Mouse (Mus musculus): ENCODE measurements around the gene Pcolce2. TPM values are rescaled to one million over a fixed set of nuclear protein-coding genes. Genes with fewer than 3 reads are reported as not detected.

Gene Pcolce2
- polyA plus RNA-seq, 1 experiment from 2014 or later: 3.3 TPM

- H3K4me1 ChIP-seq: no peaks in the 10 kb centered on the region
- no peaks in the 10 kb centered on the region for H3K9me3 ChIP-seq (replicated peaks)
- H3K4me2 ChIP-seq: no peak overlapping the region
- H3K4me3 ChIP-seq (replicated peaks): no peak overlapping the region
- no peak overlapping the region for H3K9ac ChIP-seq (replicated peaks)
- H3K27ac ChIP-seq (replicated peaks): no peak overlapping the region
- H3K27me3 ChIP-seq (replicated peaks): no peaks in the 10 kb centered on the region
- H3K36me3 ChIP-seq: no peaks in the 10 kb centered on the region
- ATAC-seq (ENCODE audit: low FRiP score): no peak
- 96% methylated on average over 5 of the region's 5 CpGs for WGBS
Observed at GRCm38 (mm10) chr9:95654356-95654755, 17.0 kb downstream of the Pcolce2 start.

- 90% methylated on average over 2 of the region's 2 CpGs for WGBS
- H3K4me3 ChIP-seq (replicated peaks): no peak overlapping the region
Observed at GRCm38 (mm10) chr9:95657941-95658340, 20.5 kb downstream of the Pcolce2 start.

GRCm38 (mm10) chr9:95664290-95664989, 27.0 kb downstream of the Pcolce2 start:
- Histone ChIP-seq H3K4me1 (peaks cover 14% of the 10 kb centered on the region), H3K4me3 (replicated peaks) (no peak overlapping the region), H3K4me2 (no peak overlapping the region), H3K36me3 (no peaks in the 10 kb centered on the region), H3K9me3 (replicated peaks) (no peaks in the 10 kb centered on the region), H3K9ac (replicated peaks) (no peak overlapping the region), H3K27me3 (replicated peaks) (no peaks in the 10 kb centered on the region), H3K27ac (replicated peaks) (no peak overlapping the region)
- no peak; the same call in 1 of the 2 replicates for ATAC-seq (ENCODE audit: low FRiP score)
- 40% methylated on average over 10 of the region's 10 CpGs for WGBS

More at GRCm38 (mm10) chr9:95657941-95658340, 20.5 kb downstream of the Pcolce2 start:
- Histone ChIP-seq H3K9me3 (replicated peaks) (no peaks in the 10 kb centered on the region), H3K4me1 (no peaks in the 10 kb centered on the region), H3K36me3 (no peaks in the 10 kb centered on the region), H3K9ac (replicated peaks) (no peak overlapping the region), H3K27ac (replicated peaks) (no peak overlapping the region), H3K27me3 (replicated peaks) (no peaks in the 10 kb centered on the region), H3K4me2 (no peak overlapping the region)
- ATAC-seq (ENCODE audit: low FRiP score): no peak

- H3K36me3 ChIP-seq: 0 out of 2 replicates have a peak, but pooled peaks cover 2% of the 10 kb centered on the region
- WGBS: 81% methylated on average over 6 of the region's 6 CpGs
- H3K27me3 ChIP-seq (replicated peaks): no peaks in the 10 kb centered on the region
- no peak overlapping the region for H3K9ac ChIP-seq (replicated peaks)
- H3K27ac ChIP-seq (replicated peaks): no peak overlapping the region
- no peaks in the 10 kb centered on the region for H3K9me3 ChIP-seq (replicated peaks)
- ATAC-seq (ENCODE audit: low FRiP score): no peak
- H3K4me2 ChIP-seq: no peak overlapping the region
- peaks cover 14% of the 10 kb centered on the region for H3K4me1 ChIP-seq
- no peak overlapping the region for H3K4me3 ChIP-seq (replicated peaks)
Observed at GRCm38 (mm10) chr9:95665835-95666234, 28.4 kb downstream of the Pcolce2 start.

GRCm38 (mm10) chr9:95667836-95668235, 30.4 kb downstream of the Pcolce2 start:
- Histone ChIP-seq H3K27me3 (replicated peaks) (no peaks in the 10 kb centered on the region), H3K27ac (replicated peaks) (no peak overlapping the region), H3K4me3 (replicated peaks) (no peak overlapping the region), H3K9me3 (replicated peaks) (no peaks in the 10 kb centered on the region), H3K4me2 (peak overlapping the region; percentile 9; the same call in 1 of the 2 replicates), H3K4me1 (peaks cover 14% of the 10 kb centered on the region), H3K9ac (replicated peaks) (no peak overlapping the region), H3K36me3 (0 out of 2 replicates have a peak, but pooled peaks cover 3% of the 10 kb centered on the region)
- 31% methylated on average over 9 of the region's 9 CpGs for WGBS
- no peak for ATAC-seq (ENCODE audit: low FRiP score)

- no peak for ATAC-seq (ENCODE audit: low FRiP score)
Observed at GRCm38 (mm10) chr9:95668306-95668705, 30.9 kb downstream of the Pcolce2 start.

GRCm38 (mm10) chr9:95672331-95672730, 34.9 kb downstream of the Pcolce2 start:
- WGBS: 93% methylated on average over 3 of the region's 3 CpGs
- ATAC-seq (ENCODE audit: low FRiP score): no peak
- Histone ChIP-seq H3K27me3 (replicated peaks) (no peaks in the 10 kb centered on the region), H3K36me3 (0 out of 2 replicates have a peak, but pooled peaks cover 3% of the 10 kb centered on the region), H3K27ac (replicated peaks) (no peak overlapping the region), H3K4me1 (peaks cover 7% of the 10 kb centered on the region), H3K9me3 (replicated peaks) (no peaks in the 10 kb centered on the region), H3K4me3 (replicated peaks) (no peak overlapping the region), H3K4me2 (no peak overlapping the region), H3K9ac (replicated peaks) (no peak overlapping the region)

More at GRCm38 (mm10) chr9:95668306-95668705, 30.9 kb downstream of the Pcolce2 start:
- Histone ChIP-seq H3K4me1 (peaks cover 14% of the 10 kb centered on the region), H3K9ac (replicated peaks) (no peak overlapping the region), H3K4me2 (no peak overlapping the region), H3K27ac (replicated peaks) (no peak overlapping the region), H3K27me3 (replicated peaks) (no peaks in the 10 kb centered on the region), H3K9me3 (replicated peaks) (no peaks in the 10 kb centered on the region), H3K36me3 (0 out of 2 replicates have a peak, but pooled peaks cover 3% of the 10 kb centered on the region), H3K4me3 (replicated peaks) (no peak overlapping the region)
- 60% methylated on average over 5 of the region's 5 CpGs for WGBS

GRCm38 (mm10) chr9:95672760-95673159, 35.4 kb downstream of the Pcolce2 start:
- peaks cover 4% of the 10 kb centered on the region for H3K4me1 ChIP-seq
- no peak overlapping the region for H3K9ac ChIP-seq (replicated peaks)
- no peak for ATAC-seq (ENCODE audit: low FRiP score)
- no peaks in the 10 kb centered on the region for H3K27me3 ChIP-seq (replicated peaks)
- 0 out of 2 replicates have a peak, but pooled peaks cover 3% of the 10 kb centered on the region for H3K36me3 ChIP-seq
- 85% methylated on average over 6 of the region's 6 CpGs for WGBS
- no peaks in the 10 kb centered on the region for H3K9me3 ChIP-seq (replicated peaks)
- H3K4me3 ChIP-seq (replicated peaks): no peak overlapping the region
- no peak overlapping the region for H3K27ac ChIP-seq (replicated peaks)
- no peak overlapping the region for H3K4me2 ChIP-seq

GRCm38 (mm10) chr9:95675064-95675699, 37.8 kb downstream of the Pcolce2 start:
- 0 out of 2 replicates have a peak, but pooled peaks have one; percentile 41 for ATAC-seq (ENCODE audit: low FRiP score)
- H3K4me2 ChIP-seq: no peak overlapping the region

GRCm38 (mm10) chr9:95676021-95676420, 38.6 kb downstream of the Pcolce2 start:
- H3K9ac ChIP-seq (replicated peaks): no peak overlapping the region
- H3K36me3 ChIP-seq: no peaks in the 10 kb centered on the region
- no peaks in the 10 kb centered on the region for H3K4me1 ChIP-seq
- H3K4me2 ChIP-seq: no peak overlapping the region
- H3K4me3 ChIP-seq (replicated peaks): no peak overlapping the region
- H3K9me3 ChIP-seq (replicated peaks): no peaks in the 10 kb centered on the region
- no peak for ATAC-seq (ENCODE audit: low FRiP score)
- no peaks in the 10 kb centered on the region for H3K27me3 ChIP-seq (replicated peaks)
- WGBS: 93% methylated on average over 4 of the region's 4 CpGs
- H3K27ac ChIP-seq (replicated peaks): no peak overlapping the region

More at GRCm38 (mm10) chr9:95675064-95675699, 37.8 kb downstream of the Pcolce2 start:
- no peak overlapping the region for H3K9ac ChIP-seq (replicated peaks)
- no peaks in the 10 kb centered on the region for H3K9me3 ChIP-seq (replicated peaks)
- 0 out of 2 replicates have a peak, but pooled peaks cover 3% of the 10 kb centered on the region for H3K36me3 ChIP-seq
- H3K4me3 ChIP-seq (replicated peaks): no peak overlapping the region
- no peaks in the 10 kb centered on the region for H3K27me3 ChIP-seq (replicated peaks)
- H3K27ac ChIP-seq (replicated peaks): no peak overlapping the region; the same call in 1 of the 2 replicates
- 85% methylated on average over 9 of the region's 9 CpGs for WGBS
- H3K4me1 ChIP-seq: no peaks in the 10 kb centered on the region

GRCm38 (mm10) chr9:95679966-95680365, 42.6 kb downstream of the Pcolce2 start:
- Histone ChIP-seq H3K27ac (replicated peaks) (no peak overlapping the region), H3K36me3 (no peaks in the 10 kb centered on the region), H3K9me3 (replicated peaks) (no peaks in the 10 kb centered on the region), H3K4me2 (no peak overlapping the region), H3K4me1 (no peaks in the 10 kb centered on the region), H3K27me3 (replicated peaks) (no peaks in the 10 kb centered on the region), H3K4me3 (replicated peaks) (no peak overlapping the region), H3K9ac (replicated peaks) (no peak overlapping the region)
- WGBS: 79% methylated on average over 7 of the region's 7 CpGs
- no peak for ATAC-seq (ENCODE audit: low FRiP score)

GRCm38 (mm10) chr9:95680691-95681090, 43.3 kb downstream of the Pcolce2 start:
- H3K4me2 ChIP-seq: no peak overlapping the region
- no peaks in the 10 kb centered on the region for H3K27me3 ChIP-seq (replicated peaks)
- no peaks in the 10 kb centered on the region for H3K4me1 ChIP-seq
- no peak overlapping the region for H3K4me3 ChIP-seq (replicated peaks)
- H3K9ac ChIP-seq (replicated peaks): no peak overlapping the region
- H3K9me3 ChIP-seq (replicated peaks): no peaks in the 10 kb centered on the region
- H3K27ac ChIP-seq (replicated peaks): no peak overlapping the region
- no peak for ATAC-seq (ENCODE audit: low FRiP score)
- 93% methylated on average over 11 of the region's 11 CpGs for WGBS
- H3K36me3 ChIP-seq: no peaks in the 10 kb centered on the region

Data from neural tube, embryonic 15.5 days (tissue).